Mouse (Mus musculus) adrenal gland, adult 18-20 months (tissue): ENCODE data around the gene Rpusd4. TPM values are rescaled to one million over a fixed set of nuclear protein-coding genes. Genes with fewer than 3 reads are reported as not detected.

Source experiments
- DNase-seq, 2 experiments: peaks; one replicate each; pipeline ENCODE4 v3.0.0; 2021 to 2022; ENCODE audit warnings: low spot score in 2 of 2
- total RNA-seq, 2 experiments: library from RNA; stranded (reverse); gene quantifications; 1 replicate in 1 of 2; 2 replicates in 1 of 2; pipeline ENCODE4 v1.2.3; 2021

Rpusd4 gene
- total RNA-seq, 2 experiments from 2014 or later = 17.8 to 19.1 TPM

GRCm38 (mm10) chr9:35284351-35284750 lies 16.7 kb downstream of the Rpusd4 start:
- no peak for DNase-seq

GRCm38 (mm10) chr9:35286351-35286750 lies 18.7 kb downstream of the Rpusd4 start:
- no peak for DNase-seq

DNA sequence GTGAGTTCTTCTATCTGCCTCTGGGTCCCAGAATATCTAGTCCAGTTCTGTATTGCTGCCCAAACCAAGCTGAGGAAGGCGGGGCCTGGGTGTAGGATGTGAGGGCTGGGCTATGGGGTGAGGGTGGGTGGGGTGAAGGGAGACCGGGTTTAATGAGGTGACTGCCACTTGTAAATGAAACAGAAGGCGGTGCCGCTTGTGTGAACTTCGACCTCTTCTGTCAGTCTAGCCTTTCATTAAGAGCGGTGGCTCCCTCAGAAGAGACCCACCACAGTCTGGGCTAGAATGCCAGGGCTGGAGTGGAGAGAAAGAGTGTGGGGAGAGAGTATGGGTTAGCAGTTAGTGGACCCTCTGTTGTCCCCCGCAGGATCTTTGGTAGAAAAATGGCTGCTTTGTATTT lies 22.3 kb downstream of the Rpusd4 start:
- DNase-seq = no peak

DNA sequence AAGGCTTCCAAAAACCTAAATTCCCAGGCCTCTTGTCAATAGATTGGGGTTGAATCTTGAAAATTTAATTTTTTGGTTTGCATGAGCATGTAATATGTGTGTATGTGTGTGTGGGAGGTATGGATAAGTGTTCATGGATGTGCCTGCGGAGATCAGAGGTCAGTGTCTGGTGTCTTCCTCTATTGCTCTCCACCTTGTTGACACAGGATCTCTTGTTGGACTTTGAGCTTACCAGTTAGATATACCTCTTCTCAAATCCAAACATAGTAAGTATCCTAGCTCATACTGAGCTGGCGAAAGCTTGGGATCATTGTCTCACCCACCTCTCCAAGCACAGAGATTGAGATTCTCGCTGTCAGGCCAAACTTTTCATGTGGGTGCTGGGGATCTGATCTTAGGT lies 22.8 kb downstream of the Rpusd4 start:
- DNase-seq = no peak

- no peak for DNase-seq
These were observed 23.3 kb downstream of the Rpusd4 start for GRCm38 (mm10) chr9:35290916-35291315.

GRCm38 (mm10) chr9:35293465-35293864 lies 25.8 kb downstream of the Rpusd4 start:
- no peak for DNase-seq

DNA sequence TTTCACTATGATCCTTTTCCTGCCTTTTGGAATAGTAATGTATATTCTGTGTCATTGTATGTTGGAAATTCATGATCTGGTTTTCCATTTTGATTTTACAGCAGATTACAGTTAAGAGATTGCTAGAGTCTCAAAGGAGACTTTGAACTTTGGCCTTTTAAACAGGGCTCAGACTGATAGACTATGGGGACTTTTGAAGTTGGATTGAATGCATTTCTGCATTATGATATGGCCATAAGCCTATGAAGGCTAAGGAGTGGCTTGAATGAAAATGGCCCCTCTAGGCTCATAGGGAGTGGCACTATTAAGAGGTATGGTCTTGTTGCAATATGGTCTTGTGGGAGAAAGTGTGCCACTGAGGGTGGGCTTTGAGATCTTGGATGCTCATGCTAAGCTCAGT lies 30.1 kb downstream of the Rpusd4 start:
- DNase-seq = no peak

DNA sequence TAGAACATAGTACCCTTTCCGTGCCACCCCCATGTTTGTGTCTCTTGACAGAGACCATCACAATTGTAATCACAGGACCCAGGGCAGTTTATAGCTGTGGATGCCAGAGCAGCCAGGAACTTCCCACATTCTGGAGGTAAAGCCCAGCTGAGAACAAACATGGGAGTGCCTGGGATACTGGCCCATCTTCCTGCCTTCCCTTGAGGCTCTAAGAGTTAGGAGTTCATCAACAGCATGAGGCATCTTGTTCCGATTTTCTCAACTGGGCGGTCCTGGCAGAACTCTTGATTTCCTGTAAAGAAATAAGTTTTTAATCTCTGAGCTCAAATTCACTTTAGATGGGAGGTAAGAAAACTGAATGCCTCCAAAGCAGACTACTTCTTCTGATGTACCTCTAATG lies 34.5 kb downstream of the Rpusd4 start:
- no peak for DNase-seq

DNA sequence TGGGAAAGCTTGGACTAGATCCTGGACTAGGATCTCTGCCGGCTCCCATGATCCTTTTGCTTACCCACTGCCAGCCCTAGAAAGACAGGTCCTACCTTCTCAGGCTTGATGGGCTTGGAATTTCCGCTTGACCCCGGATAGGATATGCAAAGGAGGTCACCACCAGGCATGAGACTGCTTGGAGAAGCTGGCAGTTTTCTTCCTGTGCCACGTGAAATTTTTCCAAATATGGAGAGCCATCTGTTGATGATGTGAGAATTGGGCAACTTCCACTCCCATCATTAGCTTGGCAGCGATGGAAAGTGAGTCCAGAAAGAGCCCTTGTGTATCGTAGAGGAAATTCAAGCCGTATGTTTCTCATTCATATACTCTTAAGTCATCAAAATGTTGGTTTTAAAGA lies 39.8 kb downstream of the Rpusd4 start:
- no peak for DNase-seq

GRCm38 (mm10) chr9:35310377-35310776 lies 42.7 kb downstream of the Rpusd4 start:
- no peak for DNase-seq

DNA sequence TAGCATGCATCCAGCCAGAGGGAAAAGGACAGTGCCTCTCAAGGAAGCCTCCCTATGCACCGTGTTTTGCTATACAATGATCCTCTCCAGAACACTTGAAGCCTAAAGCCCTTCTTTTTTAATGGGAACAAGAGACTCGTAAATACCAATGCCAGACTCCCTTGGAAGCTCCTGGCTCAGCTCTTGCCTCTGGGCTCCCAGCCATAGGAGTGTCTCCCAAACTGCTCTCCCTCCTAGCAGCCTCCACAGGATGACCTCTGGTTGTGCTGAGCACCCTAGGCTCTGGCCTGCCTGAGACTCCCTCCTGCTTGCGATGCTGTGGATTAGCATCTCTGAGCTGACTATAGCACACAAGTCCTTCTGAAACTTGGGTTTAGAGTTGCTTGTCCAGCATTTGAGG lies 44.9 kb downstream of the Rpusd4 start:
- DNase-seq = no peak

DNA sequence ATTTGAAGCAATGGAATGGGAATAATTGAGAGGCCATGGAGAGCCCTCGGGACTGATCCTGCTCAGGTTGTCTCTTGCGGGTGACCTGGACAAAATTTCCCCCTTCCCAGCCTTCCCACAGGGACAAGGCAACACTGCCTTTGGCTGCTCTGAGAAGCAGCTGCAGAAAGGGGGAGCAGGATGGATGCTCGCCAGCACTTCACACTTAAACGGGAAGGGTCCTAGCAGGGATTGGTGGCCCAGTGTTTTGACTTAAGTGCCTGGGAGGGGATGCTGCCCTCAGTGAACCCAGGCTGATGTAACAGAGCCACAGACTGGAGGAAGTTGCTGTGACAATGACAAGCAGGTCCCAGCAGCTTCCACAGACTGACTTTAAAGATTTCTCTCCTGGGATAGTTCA lies 45.9 kb downstream of the Rpusd4 start:
- no peak for DNase-seq

- DNase-seq = no peak
These were observed 46.6 kb downstream of the Rpusd4 start for GRCm38 (mm10) chr9:35314254-35314653.

GRCm38 (mm10) chr9:35316771-35317211 lies 49.1 kb downstream of the Rpusd4 start:
- no peak for DNase-seq

DNA sequence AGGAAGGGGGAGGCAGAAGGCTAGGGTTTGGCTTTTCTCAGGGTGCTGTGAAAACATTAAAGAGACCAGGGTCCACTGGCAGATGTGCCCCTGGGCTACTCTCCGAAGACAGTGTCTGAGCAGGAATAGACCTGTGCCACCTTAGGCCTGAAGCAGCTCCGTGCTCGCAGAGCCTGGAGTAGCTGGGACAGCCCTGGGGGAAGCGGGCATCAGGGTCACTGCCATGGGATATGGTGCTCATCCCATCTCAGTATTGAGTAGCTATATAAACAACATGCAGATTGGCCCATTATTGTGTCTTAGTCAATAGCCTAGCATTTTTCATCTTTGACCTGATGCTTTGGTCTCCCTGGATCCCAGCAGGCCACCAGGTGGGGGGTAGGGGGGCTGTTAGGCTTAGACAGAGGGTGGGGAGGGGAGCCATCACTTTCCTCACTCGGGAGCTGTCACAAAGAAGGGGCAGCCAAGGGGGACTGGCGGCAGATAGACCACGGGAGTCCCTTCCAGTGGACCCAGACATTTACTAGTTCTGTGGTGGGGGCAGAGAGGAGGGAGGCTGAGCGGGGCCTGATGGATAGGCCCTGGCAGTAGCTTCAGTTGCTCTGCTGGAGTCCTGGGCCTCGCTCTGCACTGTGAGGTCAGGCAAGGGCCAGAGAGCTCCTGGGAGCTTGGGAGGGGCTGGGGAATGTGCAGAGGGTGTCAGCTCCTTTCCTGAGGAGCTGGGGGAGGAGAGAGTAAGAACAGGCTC lies 49.7 kb downstream of the Rpusd4 start:
- DNase-seq = no peak

DNA sequence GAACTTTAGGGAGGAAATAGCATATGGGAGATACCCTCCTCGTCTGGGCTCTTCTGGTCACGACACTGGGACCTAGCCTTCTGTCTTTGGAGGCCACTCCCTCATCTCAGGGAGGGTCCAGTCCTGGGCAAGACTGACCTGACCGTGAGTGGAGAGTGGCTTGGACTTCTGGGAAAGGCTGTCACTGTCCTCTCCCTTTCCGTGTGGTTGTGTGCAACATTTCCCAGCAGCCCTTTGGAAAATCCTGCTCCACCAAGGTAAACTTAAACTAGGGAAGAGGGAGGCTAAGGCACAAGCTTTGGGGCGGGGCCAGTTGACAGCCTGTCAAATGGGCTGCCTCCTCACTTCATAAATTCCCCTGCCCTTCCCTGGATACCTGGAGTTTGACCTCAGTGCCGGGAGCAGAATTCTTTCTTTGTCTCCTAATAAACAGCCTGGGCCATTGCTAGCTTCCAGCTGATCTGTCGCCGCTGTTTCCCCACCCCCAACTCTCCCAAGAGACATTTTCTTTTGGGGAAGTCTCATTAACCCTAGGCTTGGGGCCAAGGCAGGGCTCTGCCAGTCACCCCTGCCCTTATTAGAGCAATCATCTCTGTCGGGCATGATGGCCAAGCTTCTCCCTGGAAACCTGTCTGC lies 51.0 kb downstream of the Rpusd4 start:
- DNase-seq = no peak

DNA sequence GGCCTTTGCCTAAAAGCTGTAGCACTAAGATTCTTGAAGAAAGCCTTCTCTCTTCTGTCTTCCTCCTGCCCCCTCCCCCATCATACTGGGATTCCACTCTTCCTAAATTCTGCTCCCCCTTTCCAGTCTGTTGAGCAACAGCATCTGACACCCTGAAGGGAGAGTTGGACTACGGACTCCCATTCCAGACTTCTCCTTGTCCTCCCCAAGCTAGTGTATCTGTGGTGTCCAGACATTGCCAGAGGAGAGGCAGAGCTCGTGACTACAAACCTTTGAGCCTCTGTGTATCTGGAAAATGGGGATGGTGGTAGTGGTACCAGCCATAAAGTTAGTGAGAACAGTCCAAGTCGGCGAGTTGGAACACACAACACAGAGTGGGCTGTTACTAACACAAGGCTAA lies 52.6 kb downstream of the Rpusd4 start:
- no peak for DNase-seq

- DNase-seq = no peak
These were observed 56.3 kb downstream of the Rpusd4 start for GRCm38 (mm10) chr9:35323974-35324373.

- DNase-seq = no peak
These were observed 56.9 kb downstream of the Rpusd4 start for GRCm38 (mm10) chr9:35324571-35324970.

GRCm38 (mm10) chr9:35326644-35327263 lies 59.1 kb downstream of the Rpusd4 start:
- no peak for DNase-seq
